Mouse (Mus musculus): ENCODE data around the gene 2510039O18Rik. TPM values are rescaled to one million over a fixed set of nuclear protein-coding genes. Genes with fewer than 3 reads are reported as not detected.

2510039O18Rik gene
- polyA plus RNA-seq, 1 experiment from 2014 or later, result 22.1 TPM

- H3K9me3 ChIP-seq (ENCODE audit: control insufficient read depth, low read length), result no peaks in the 10 kb centered on the region
- H3K36me3 ChIP-seq (ENCODE audit: control insufficient read depth, insufficient read depth, low read length), result peaks cover 83% of the 10 kb centered on the region
These were observed 13.0 kb upstream of the 2510039O18Rik start for GRCm38 (mm10) chr4:147927705-147928104.

GRCm38 (mm10) chr4:147928136-147928535 is 12.6 kb upstream of the 2510039O18Rik start:
- no peak overlapping the region for H3K9ac ChIP-seq (ENCODE audit: low read length)
- peaks cover 2 to 6% of the 10 kb centered on the region in 2 experiments; a peak in 3 of 4 replicates for H3K4me1 ChIP-seq (ENCODE audit: control insufficient read depth in 2 of 2, insufficient read depth in 2 of 2, low read length in 2 of 2)
- H3K36me3 ChIP-seq (ENCODE audit: control insufficient read depth, insufficient read depth, low read length), result peaks cover 78% of the 10 kb centered on the region
- WGBS, result 34% methylated on average over 9 of the region's 9 CpGs
- no peak for ATAC-seq (ENCODE audit: insufficient number of reproducible peaks, insufficient read depth, low FRiP score, low read depth)
- no peak overlapping the region for H3K4me3 ChIP-seq (ENCODE audit: control insufficient read depth in 1 of 2, insufficient read depth in 1 of 2, low read depth in 1 of 2, low read length in 2 of 2)
- no peaks in the 10 kb centered on the region for H3K9me3 ChIP-seq (ENCODE audit: control insufficient read depth, low read length)
- no peak overlapping the region for H3K4me2 ChIP-seq (ENCODE audit: low read length)
- no peak overlapping the region for H3K27ac ChIP-seq (replicated peaks in 1 of 2; ENCODE audit: control insufficient read depth in 1 of 2, insufficient read depth in 1 of 2, low read depth in 2 of 2, low read length in 2 of 2)
- no peaks in the 10 kb centered on the region for H3K27me3 ChIP-seq (ENCODE audit: control insufficient read depth, insufficient read depth, low read length)

More at GRCm38 (mm10) chr4:147927705-147928104, 13.0 kb upstream of the 2510039O18Rik start:
- Histone ChIP-seq H3K4me2 (ENCODE audit: low read length) (no peak overlapping the region), H3K9ac (ENCODE audit: low read length) (no peak overlapping the region), H3K27ac (replicated peaks in 1 of 2; ENCODE audit: control insufficient read depth in 1 of 2, insufficient read depth in 1 of 2, low read depth in 2 of 2, low read length in 2 of 2) (no peak overlapping the region), H3K4me3 (ENCODE audit: control insufficient read depth in 1 of 2, insufficient read depth in 1 of 2, low read depth in 1 of 2, low read length in 2 of 2) (no peak overlapping the region), H3K4me1 (ENCODE audit: control insufficient read depth in 2 of 2, insufficient read depth in 2 of 2, low read length in 2 of 2) (peaks cover 0 to 6% of the 10 kb centered on the region in 2 experiments; a peak in 1 of 4 replicates), H3K27me3 (ENCODE audit: control insufficient read depth, insufficient read depth, low read length) (no peaks in the 10 kb centered on the region)
- ATAC-seq (ENCODE audit: insufficient number of reproducible peaks, insufficient read depth, low FRiP score, low read depth), result no peak
- WGBS, result 35% methylated on average over 8 of the region's 8 CpGs

DNA sequence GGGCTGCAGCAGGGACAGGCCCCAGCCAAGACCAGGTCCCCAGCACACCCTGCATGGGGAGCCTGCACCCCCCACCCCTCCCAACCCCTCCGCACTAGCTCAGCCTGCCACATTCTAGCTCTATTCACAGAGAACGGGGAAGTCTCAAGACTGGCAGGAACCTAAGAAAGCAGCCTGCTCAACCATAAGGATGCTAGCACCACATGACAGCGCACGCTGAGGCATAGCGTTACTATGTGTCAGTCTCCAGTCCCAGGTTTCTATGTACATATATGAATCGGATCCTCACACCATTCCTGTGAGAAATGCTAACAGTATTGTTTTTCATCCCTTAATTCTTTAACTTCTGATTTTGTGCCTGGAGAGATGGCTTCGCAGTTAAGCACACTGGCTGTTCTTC is 12.2 kb upstream of the 2510039O18Rik start:
- no peaks in the 10 kb centered on the region for H3K9me3 ChIP-seq (ENCODE audit: control insufficient read depth, low read length)
- no peak overlapping the region for H3K27ac ChIP-seq (replicated peaks in 1 of 2; ENCODE audit: control insufficient read depth in 1 of 2, insufficient read depth in 1 of 2, low read depth in 2 of 2, low read length in 2 of 2)
- no peak for ATAC-seq (ENCODE audit: insufficient number of reproducible peaks, insufficient read depth, low FRiP score, low read depth)
- WGBS, result 81% methylated on average over 7 of the region's 7 CpGs
- H3K36me3 ChIP-seq (ENCODE audit: control insufficient read depth, insufficient read depth, low read length), result peaks cover 74% of the 10 kb centered on the region
- no peak overlapping the region for H3K9ac ChIP-seq (ENCODE audit: low read length)
- H3K4me1 ChIP-seq (ENCODE audit: control insufficient read depth in 2 of 2, insufficient read depth in 2 of 2, low read length in 2 of 2), result peaks cover 4 to 10% of the 10 kb centered on the region in 2 experiments; a peak in 3 of 4 replicates
- no peaks in the 10 kb centered on the region for H3K27me3 ChIP-seq (ENCODE audit: control insufficient read depth, insufficient read depth, low read length)
- H3K4me2 ChIP-seq (ENCODE audit: low read length), result no peak overlapping the region
- no peak overlapping the region for H3K4me3 ChIP-seq (ENCODE audit: control insufficient read depth in 1 of 2, insufficient read depth in 1 of 2, low read depth in 1 of 2, low read length in 2 of 2)

DNA sequence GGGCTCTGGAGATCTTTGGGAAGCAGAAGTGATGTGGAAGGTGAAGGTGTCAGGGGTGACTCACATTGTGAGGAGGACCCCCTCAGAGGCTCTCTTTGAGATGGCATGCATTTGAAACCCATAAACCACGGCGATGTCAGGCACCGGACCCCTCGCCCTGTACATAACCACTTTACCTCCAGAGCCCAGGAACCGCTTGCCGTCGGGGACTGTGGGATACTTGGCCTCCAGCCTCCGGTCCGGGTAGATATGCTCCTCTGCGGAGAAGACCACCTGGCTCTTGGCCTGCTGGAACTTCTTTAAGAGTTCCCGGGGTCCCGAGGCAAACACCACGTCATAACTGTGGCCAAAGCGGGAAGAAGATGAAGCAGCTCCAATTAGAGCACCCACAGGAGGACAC is 9.7 kb upstream of the 2510039O18Rik start:
- 94% methylated on average over 14 of the region's 14 CpGs for WGBS
- H3K27me3 ChIP-seq (ENCODE audit: control insufficient read depth, insufficient read depth, low read length), result no peaks in the 10 kb centered on the region
- H3K4me2 ChIP-seq (ENCODE audit: low read length), result no peak overlapping the region
- H3K27ac ChIP-seq (replicated peaks in 1 of 2; ENCODE audit: control insufficient read depth in 1 of 2, insufficient read depth in 1 of 2, low read depth in 2 of 2, low read length in 2 of 2), result no peak overlapping the region
- no peak overlapping the region for H3K4me3 ChIP-seq (ENCODE audit: control insufficient read depth in 1 of 2, insufficient read depth in 1 of 2, low read depth in 1 of 2, low read length in 2 of 2)
- H3K4me1 ChIP-seq (ENCODE audit: control insufficient read depth in 2 of 2, insufficient read depth in 2 of 2, low read length in 2 of 2), result peaks cover 16 to 25% of the 10 kb centered on the region in 2 experiments; a peak in 3 of 4 replicates
- H3K9ac ChIP-seq (ENCODE audit: low read length), result no peak overlapping the region
- peaks cover 55% of the 10 kb centered on the region for H3K36me3 ChIP-seq (ENCODE audit: control insufficient read depth, insufficient read depth, low read length)
- no peaks in the 10 kb centered on the region for H3K9me3 ChIP-seq (ENCODE audit: control insufficient read depth, low read length)
- no peak for ATAC-seq (ENCODE audit: insufficient number of reproducible peaks, insufficient read depth, low FRiP score, low read depth)

- Histone ChIP-seq H3K27me3 (ENCODE audit: control insufficient read depth, insufficient read depth, low read length) (no peaks in the 10 kb centered on the region), H3K9me3 (ENCODE audit: control insufficient read depth, low read length) (no peaks in the 10 kb centered on the region), H3K4me2 (ENCODE audit: low read length) (peak overlapping the region; percentile 13; the same call in 1 of the 2 replicates), H3K4me3 (ENCODE audit: control insufficient read depth in 1 of 2, insufficient read depth in 1 of 2, low read depth in 1 of 2, low read length in 2 of 2) (no peak overlapping the region), H3K27ac (replicated peaks in 1 of 2; ENCODE audit: control insufficient read depth in 1 of 2, insufficient read depth in 1 of 2, low read depth in 2 of 2, low read length in 2 of 2) (peak overlapping the region in 1 of 2 experiments; percentile 28; a peak in 1 of 4 replicates), H3K36me3 (ENCODE audit: control insufficient read depth, insufficient read depth, low read length) (peaks cover 31% of the 10 kb centered on the region), H3K9ac (ENCODE audit: low read length) (peak overlapping the region; percentile 25), H3K4me1 (ENCODE audit: control insufficient read depth in 2 of 2, insufficient read depth in 2 of 2, low read length in 2 of 2) (peaks cover 32 to 45% of the 10 kb centered on the region in 2 experiments)
- WGBS, result 54% methylated on average over 3 of the region's 3 CpGs
- ATAC-seq (ENCODE audit: insufficient number of reproducible peaks, insufficient read depth, low FRiP score, low read depth), result no peak
These were observed 6.6 kb upstream of the 2510039O18Rik start for GRCm38 (mm10) chr4:147934134-147934533.

- H3K36me3 ChIP-seq (ENCODE audit: control insufficient read depth, insufficient read depth, low read length), result peaks cover 27% of the 10 kb centered on the region
- no peak overlapping the region for H3K4me3 ChIP-seq (ENCODE audit: control insufficient read depth in 1 of 2, insufficient read depth in 1 of 2, low read depth in 1 of 2, low read length in 2 of 2)
- ATAC-seq (ENCODE audit: insufficient number of reproducible peaks, insufficient read depth, low FRiP score, low read depth), result no peak
- H3K4me1 ChIP-seq (ENCODE audit: control insufficient read depth in 2 of 2, insufficient read depth in 2 of 2, low read length in 2 of 2), result peaks cover 32 to 47% of the 10 kb centered on the region in 2 experiments
- H3K27me3 ChIP-seq (ENCODE audit: control insufficient read depth, insufficient read depth, low read length), result no peaks in the 10 kb centered on the region
- WGBS, result 88% methylated on average over 4 of the region's 4 CpGs
- H3K9me3 ChIP-seq (ENCODE audit: control insufficient read depth, low read length), result no peaks in the 10 kb centered on the region
- H3K27ac ChIP-seq (replicated peaks in 1 of 2; ENCODE audit: control insufficient read depth in 1 of 2, insufficient read depth in 1 of 2, low read depth in 2 of 2, low read length in 2 of 2), result no peak overlapping the region
- H3K9ac ChIP-seq (ENCODE audit: low read length), result peak overlapping the region; percentile 25; the same call in 1 of the 2 replicates
- H3K4me2 ChIP-seq (ENCODE audit: low read length), result peak overlapping the region; percentile 13; the same call in 1 of the 2 replicates
These were observed 6.1 kb upstream of the 2510039O18Rik start for GRCm38 (mm10) chr4:147934611-147935010.

DNA sequence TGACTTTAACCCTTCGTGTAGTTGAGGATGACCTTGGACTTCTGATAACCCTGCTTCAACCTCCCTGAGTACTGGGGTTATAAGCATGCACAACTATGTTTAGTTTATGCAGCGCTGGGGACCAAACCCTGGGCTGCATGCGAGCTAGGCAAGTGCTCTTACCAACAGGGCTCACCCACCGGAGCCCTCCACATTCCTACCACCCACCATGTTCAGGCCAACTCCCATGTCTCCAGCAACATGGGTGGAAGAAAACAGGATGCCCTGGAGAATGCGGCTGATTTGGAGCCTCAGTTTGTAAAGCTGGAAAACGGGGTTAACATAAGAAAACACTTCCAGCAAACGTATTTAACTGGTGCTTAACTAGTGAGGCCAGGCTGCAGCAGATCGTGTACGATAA is 4.8 kb upstream of the 2510039O18Rik start:
- Histone ChIP-seq H3K9me3 (ENCODE audit: control insufficient read depth, low read length) (no peaks in the 10 kb centered on the region), H3K4me1 (ENCODE audit: control insufficient read depth in 2 of 2, insufficient read depth in 2 of 2, low read length in 2 of 2) (peaks cover 37 to 55% of the 10 kb centered on the region in 2 experiments), H3K9ac (ENCODE audit: low read length) (peak overlapping the region; percentile 81), H3K27me3 (ENCODE audit: control insufficient read depth, insufficient read depth, low read length) (no peaks in the 10 kb centered on the region), H3K4me3 (ENCODE audit: control insufficient read depth in 1 of 2, insufficient read depth in 1 of 2, low read depth in 1 of 2, low read length in 2 of 2) (peak overlapping the region; percentile 70 to 86), H3K36me3 (ENCODE audit: control insufficient read depth, insufficient read depth, low read length) (peaks cover 14% of the 10 kb centered on the region), H3K27ac (replicated peaks in 1 of 2; ENCODE audit: control insufficient read depth in 1 of 2, insufficient read depth in 1 of 2, low read depth in 2 of 2, low read length in 2 of 2) (peak overlapping the region in 1 of 2 experiments; percentile 85; a peak in 2 of 4 replicates), H3K4me2 (ENCODE audit: low read length) (peak overlapping the region; percentile 76)
- no peak for ATAC-seq (ENCODE audit: insufficient number of reproducible peaks, insufficient read depth, low FRiP score, low read depth)
- WGBS, result 15% methylated on average over 9 of the region's 9 CpGs

All from heart, embryonic 14.5 days (tissue).